Mouse (Mus musculus): ENCODE results near the gene Trim65. TPM values are rescaled to one million over a fixed set of nuclear protein-coding genes. Genes with fewer than 3 reads are reported as not detected.
A peak's percentile ranks its signal among the peaks of the same experiment; 100 is the strongest.

Trim65 gene
- total RNA-seq, 1 experiment: 0.31 TPM

GRCm38 (mm10) chr11:116134171-116134570, 3.2 kb upstream of the Trim65 start:
- H3K4me3 ChIP-seq (ENCODE audit: insufficient read depth in 1 of 2, low read depth in 1 of 2, low read length in 2 of 2, poor library complexity in 1 of 2, severe bottlenecking in 1 of 2): no peak overlapping the region
- no peak for TF ChIP-seq ZNF384 (IDR thresholded peaks at IDR 0.05; ENCODE audit: low read depth, low read length)
- TF ChIP-seq MAFK (IDR thresholded peaks at IDR 0.05; ENCODE audit: insufficient read depth, low read depth, low read length): no peak
- no peak for TF ChIP-seq HCFC1 (IDR thresholded peaks at IDR 0.05; ENCODE audit: borderline replicate concordance, insufficient read depth, low read length)
- TF ChIP-seq CHD2 (IDR thresholded peaks at IDR 0.05; ENCODE audit: low read depth, low read length): no peak
- no peak for TF ChIP-seq ZC3H11A (IDR thresholded peaks at IDR 0.05; ENCODE audit: borderline replicate concordance, low read depth, low read length)
- in situ Hi-C loops (cut with MboI; ENCODE audit: low sequenced_read_pairs in 2 of 2, unreplicated experiment in 2 of 2): no loop called here
- peaks cover 39% of the 10 kb centered on the region for H3K36me3 ChIP-seq (ENCODE audit: control insufficient read depth, insufficient read depth, low read length, poor library complexity, severe bottlenecking)
- no peak for DNase-seq (ENCODE audit: low read depth, low spot score)
- H3K9ac ChIP-seq (ENCODE audit: insufficient read depth, low read depth, low read length, poor library complexity, severe bottlenecking): no peak overlapping the region
- peaks cover 3 to 17% of the 10 kb centered on the region in 2 experiments; a peak in 2 of 4 replicates for H3K4me1 ChIP-seq (ENCODE audit: control insufficient read depth in 2 of 2, insufficient read depth in 2 of 2, low read length in 2 of 2, poor library complexity in 1 of 2)
- no peak overlapping the region for H3K27ac ChIP-seq (ENCODE audit: insufficient read depth, low read depth, low read length, poor library complexity, severe bottlenecking)
- no peaks in the 10 kb centered on the region for H3K9me3 ChIP-seq (ENCODE audit: control insufficient read depth, insufficient read depth, low read depth, low read length)

DNA sequence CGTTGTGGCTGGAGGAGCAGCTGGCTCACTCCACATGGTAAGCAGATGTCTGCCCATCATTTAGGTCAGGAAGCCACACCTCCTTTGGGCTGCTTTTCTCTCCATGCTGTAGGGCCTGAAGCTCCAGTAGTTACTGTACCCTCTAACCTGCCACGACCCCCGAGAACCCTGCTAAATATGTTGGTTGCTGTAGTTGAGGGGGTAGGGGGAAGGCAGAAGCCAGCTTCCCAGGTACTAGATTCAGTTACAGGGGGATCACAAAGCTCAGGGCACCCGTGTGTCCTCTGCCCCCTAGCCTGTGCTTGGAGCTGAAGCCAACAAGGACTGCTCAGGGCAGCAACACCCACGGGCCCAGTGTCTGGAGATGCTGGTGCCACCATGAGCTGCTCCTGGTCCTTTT, 2.6 kb upstream of the Trim65 start:
- DNase-seq (ENCODE audit: low read depth, low spot score): no peak
- TF ChIP-seq CHD2 (IDR thresholded peaks at IDR 0.05; ENCODE audit: low read depth, low read length) (no peak), MAFK (IDR thresholded peaks at IDR 0.05; ENCODE audit: insufficient read depth, low read depth, low read length) (no peak), ZC3H11A (IDR thresholded peaks at IDR 0.05; ENCODE audit: borderline replicate concordance, low read depth, low read length) (no peak), ZNF384 (IDR thresholded peaks at IDR 0.05; ENCODE audit: low read depth, low read length) (no peak), HCFC1 (IDR thresholded peaks at IDR 0.05; ENCODE audit: borderline replicate concordance, insufficient read depth, low read length) (no peak)
- H3K36me3 ChIP-seq (ENCODE audit: control insufficient read depth, insufficient read depth, low read length, poor library complexity, severe bottlenecking): peaks cover 39% of the 10 kb centered on the region
- H3K9me3 ChIP-seq (ENCODE audit: control insufficient read depth, insufficient read depth, low read depth, low read length): no peaks in the 10 kb centered on the region
- H3K4me3 ChIP-seq (ENCODE audit: insufficient read depth in 1 of 2, low read depth in 1 of 2, low read length in 2 of 2, poor library complexity in 1 of 2, severe bottlenecking in 1 of 2): no peak overlapping the region
- no peak overlapping the region for H3K9ac ChIP-seq (ENCODE audit: insufficient read depth, low read depth, low read length, poor library complexity, severe bottlenecking)
- peaks cover 1 to 17% of the 10 kb centered on the region in 2 experiments; a peak in 2 of 4 replicates for H3K4me1 ChIP-seq (ENCODE audit: control insufficient read depth in 2 of 2, insufficient read depth in 2 of 2, low read length in 2 of 2, poor library complexity in 1 of 2)
- in situ Hi-C loops (cut with MboI; ENCODE audit: low sequenced_read_pairs in 2 of 2, unreplicated experiment in 2 of 2): no loop called here
- no peak overlapping the region for H3K27ac ChIP-seq (ENCODE audit: insufficient read depth, low read depth, low read length, poor library complexity, severe bottlenecking)

GRCm38 (mm10) chr11:116132366-116133333, 1.7 kb upstream of the Trim65 start:
- no peak overlapping the region for H3K4me3 ChIP-seq (ENCODE audit: insufficient read depth in 1 of 2, low read depth in 1 of 2, low read length in 2 of 2, poor library complexity in 1 of 2, severe bottlenecking in 1 of 2)
- H3K9me3 ChIP-seq (ENCODE audit: control insufficient read depth, insufficient read depth, low read depth, low read length): no peaks in the 10 kb centered on the region
- H3K9ac ChIP-seq (ENCODE audit: insufficient read depth, low read depth, low read length, poor library complexity, severe bottlenecking): no peak overlapping the region
- peaks cover 39% of the 10 kb centered on the region for H3K36me3 ChIP-seq (ENCODE audit: control insufficient read depth, insufficient read depth, low read length, poor library complexity, severe bottlenecking)
- TF ChIP-seq MAFK (IDR thresholded peaks at IDR 0.05; ENCODE audit: insufficient read depth, low read depth, low read length): no peak
- in situ Hi-C loops (cut with MboI; ENCODE audit: low sequenced_read_pairs in 2 of 2, unreplicated experiment in 2 of 2): no loop called here
- H3K27ac ChIP-seq (ENCODE audit: insufficient read depth, low read depth, low read length, poor library complexity, severe bottlenecking): no peak overlapping the region
- H3K4me1 ChIP-seq (ENCODE audit: control insufficient read depth in 2 of 2, insufficient read depth in 2 of 2, low read length in 2 of 2, poor library complexity in 1 of 2): peaks cover 1 to 22% of the 10 kb centered on the region in 2 experiments; a peak in 2 of 4 replicates
- no peak for DNase-seq (ENCODE audit: low read depth, low spot score)

- peak overlapping the region in 1 of 2 experiments; percentile 71; a peak in 1 of 4 replicates for H3K4me3 ChIP-seq (ENCODE audit: insufficient read depth in 1 of 2, low read depth in 1 of 2, low read length in 2 of 2, poor library complexity in 1 of 2, severe bottlenecking in 1 of 2)
- H3K4me1 ChIP-seq (ENCODE audit: control insufficient read depth in 2 of 2, insufficient read depth in 2 of 2, low read length in 2 of 2, poor library complexity in 1 of 2): peaks cover 0 to 25% of the 10 kb centered on the region in 2 experiments; a peak in 2 of 4 replicates
- TF ChIP-seq ZC3H11A (IDR thresholded peaks at IDR 0.05; ENCODE audit: borderline replicate concordance, low read depth, low read length): no peak
- no peak for TF ChIP-seq CHD2 (IDR thresholded peaks at IDR 0.05; ENCODE audit: low read depth, low read length)
- TF ChIP-seq ZNF384 (IDR thresholded peaks at IDR 0.05; ENCODE audit: low read depth, low read length): no peak
- TF ChIP-seq MAFK (IDR thresholded peaks at IDR 0.05; ENCODE audit: insufficient read depth, low read depth, low read length): no peak
- TF ChIP-seq HCFC1 (IDR thresholded peaks at IDR 0.05; ENCODE audit: borderline replicate concordance, insufficient read depth, low read length): no peak
- H3K9me3 ChIP-seq (ENCODE audit: control insufficient read depth, insufficient read depth, low read depth, low read length): no peaks in the 10 kb centered on the region
- H3K9ac ChIP-seq (ENCODE audit: insufficient read depth, low read depth, low read length, poor library complexity, severe bottlenecking): no peak overlapping the region
- in situ Hi-C loops (cut with MboI; ENCODE audit: low sequenced_read_pairs in 2 of 2, unreplicated experiment in 2 of 2): no loop called here
- H3K36me3 ChIP-seq (ENCODE audit: control insufficient read depth, insufficient read depth, low read length, poor library complexity, severe bottlenecking): peaks cover 35% of the 10 kb centered on the region
- H3K27ac ChIP-seq (ENCODE audit: insufficient read depth, low read depth, low read length, poor library complexity, severe bottlenecking): no peak overlapping the region
- DNase-seq (ENCODE audit: low read depth, low spot score): no peak
These were observed 632 bp upstream of the Trim65 start for GRCm38 (mm10) chr11:116131349-116132170.

All from ES-E14 (cell line).